Mouse (Mus musculus): ENCODE results near the gene Ralbp1.

DNA sequence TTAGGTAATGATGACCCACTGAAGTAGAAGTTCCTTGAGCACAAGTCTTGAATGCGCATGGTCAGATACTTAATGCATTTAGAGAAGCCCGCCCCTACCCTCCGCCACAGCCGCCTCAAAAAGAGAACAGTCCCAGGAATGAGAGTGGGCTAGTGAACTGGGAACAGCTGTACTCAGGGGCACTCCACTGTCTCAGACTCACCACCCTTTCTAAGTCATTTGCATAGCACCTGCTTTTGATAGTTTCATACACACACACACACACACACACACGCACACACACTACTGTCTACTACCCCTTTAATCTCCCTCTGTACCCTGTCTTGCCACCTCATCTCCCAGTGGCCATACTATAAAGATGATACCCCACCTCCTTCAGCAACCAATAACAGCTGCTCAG, 57.7 kb downstream of the Ralbp1 start:
- TF ChIP-seq CTCF (conservative IDR thresholded peaks at IDR 0.05; ENCODE audit: insufficient read depth, insufficient read length, low read depth, low read length) (no peak), POLR2A (IDR thresholded peaks at IDR 0.05; ENCODE audit: low read depth, low read length) (no peak)

Data from kidney, adult 2 months (tissue).